Comparison of ENCODE assay signal across 22 mouse cellular contexts in the genomic region with DNA sequence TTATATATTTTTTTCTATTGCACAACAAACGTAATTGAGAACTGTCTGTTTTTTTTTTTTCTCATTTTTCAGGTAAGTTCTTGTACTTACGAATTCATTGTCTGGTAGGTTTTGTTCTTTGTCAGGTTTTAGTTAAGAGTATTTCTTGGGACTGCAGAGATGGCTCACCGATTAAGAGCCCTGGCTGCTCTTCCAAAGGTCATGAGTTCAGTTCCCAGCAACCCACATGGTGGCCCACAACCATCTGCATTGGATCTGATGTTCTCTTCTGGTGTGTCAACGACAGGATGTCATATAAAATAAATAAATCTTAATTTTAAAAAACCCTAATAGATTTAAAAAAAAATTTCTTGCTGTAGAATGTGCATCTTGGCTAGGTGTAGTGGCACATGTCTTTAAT.
"Had no signal": no experiment of that assay in that cellular context is flagged by ENCODE, and none has a peak within 500 bp of the region (broad histone marks: within the 10 kb centered on the region; RNA-seq: fewer than 3 reads in every experiment).

No protein-coding gene starts in this region.

- H3K9me3 ChIP-seq: heart, embryonic 13.5 days; heart, embryonic 15.5 days; hindbrain, embryonic 13.5 days; hindbrain, embryonic 15.5 days; limb, embryonic 13.5 days; limb, embryonic 15.5 days; liver, embryonic 12.5 days had no signal

- H3K27me3 ChIP-seq: heart, embryonic 13.5 days; heart, embryonic 15.5 days; hindbrain, embryonic 13.5 days; hindbrain, embryonic 15.5 days; limb, embryonic 13.5 days; limb, embryonic 15.5 days; liver, embryonic 12.5 days had no signal

- H3K27ac ChIP-seq: heart, adult 2 months; heart, embryonic 13.5 days; heart, embryonic 15.5 days; hindbrain, embryonic 13.5 days; hindbrain, embryonic 15.5 days; hindbrain, postnatal 0 days; kidney, postnatal 0 days; limb, embryonic 13.5 days; limb, embryonic 15.5 days; liver, embryonic 12.5 days; liver, embryonic 14.5 days had no signal

- H3K4me3 ChIP-seq: heart, adult 2 months; heart, embryonic 13.5 days; heart, embryonic 15.5 days; hindbrain, embryonic 13.5 days; hindbrain, embryonic 15.5 days; limb, embryonic 13.5 days; limb, embryonic 15.5 days; liver, embryonic 12.5 days had no signal

- H3K9ac ChIP-seq: forebrain, postnatal 0 days; heart, embryonic 13.5 days; heart, embryonic 15.5 days; hindbrain, embryonic 13.5 days; hindbrain, embryonic 15.5 days; limb, embryonic 13.5 days; limb, embryonic 15.5 days; liver, embryonic 12.5 days; liver, embryonic 14.5 days had no signal

- H3K4me2 ChIP-seq: heart, embryonic 11.5 days; heart, embryonic 13.5 days; heart, embryonic 15.5 days; hindbrain, embryonic 13.5 days; hindbrain, embryonic 15.5 days; limb, embryonic 13.5 days; limb, embryonic 15.5 days; liver, embryonic 12.5 days had no signal

- DNase-seq: forebrain, postnatal 0 days; gastrocnemius, postnatal 14 days; gastrocnemius, postnatal 36 days; heart, adult 11 months; heart, adult 2 months; heart, postnatal 14 days; heart, postnatal 36 days; layer of hippocampus, adult 9-11 months; layer of hippocampus, postnatal 36 days; left cerebral cortex, postnatal 4 days had no signal

- ATAC-seq: forebrain, postnatal 0 days; hindbrain, postnatal 0 days; intestine, embryonic 16.5 days; liver, embryonic 12.5 days had no signal

- H3K4me1 ChIP-seq: heart, embryonic 13.5 days; heart, embryonic 15.5 days; hindbrain, embryonic 13.5 days; hindbrain, embryonic 15.5 days; limb, embryonic 13.5 days; limb, embryonic 15.5 days; liver, embryonic 12.5 days had no signal
